Mouse (Mus musculus): ENCODE data around the gene Agt. TPM values are rescaled to one million over a fixed set of nuclear protein-coding genes. Genes with fewer than 3 reads are reported as not detected.

Gene Agt
- polyA plus RNA-seq (2015; fragmentation: Nextera tagmentation; extraction: Ambion mirVana), result 183 and 228 TPM in 2 replicates

DNA sequence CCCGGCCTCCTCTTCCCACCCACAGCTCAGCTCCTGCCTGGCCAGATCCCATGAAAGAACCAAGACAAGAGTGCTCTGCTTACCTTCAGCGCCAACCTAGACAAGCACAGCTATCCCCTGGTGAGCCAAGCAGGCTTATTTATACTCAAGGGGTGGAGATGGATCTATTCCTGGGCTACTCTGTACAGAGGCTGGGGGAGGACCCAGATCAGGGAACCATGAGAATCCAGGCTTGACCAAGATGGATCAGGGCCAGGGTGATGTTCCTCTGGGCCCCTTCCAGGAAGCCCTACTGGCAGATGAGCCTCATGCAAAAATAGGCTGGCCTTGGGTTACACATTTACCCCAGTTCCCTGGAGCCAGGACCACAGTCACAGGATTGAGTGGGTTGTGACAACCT is at the start of gene Agt:
Gene Agt, minus strand, starts transcription at position 114 of the 400 bp plus-strand sequence.
- ATAC-seq (ENCODE audit: insufficient read depth), result peak; percentile 66
- H3K9ac ChIP-seq, result peak within 1 kb of the TSS; percentile 15; the same call in 1 of the 2 replicates
- 57% methylated on average over 2 of the region's 2 CpGs for WGBS (ENCODE audit: insufficient replicate concordance)

DNA sequence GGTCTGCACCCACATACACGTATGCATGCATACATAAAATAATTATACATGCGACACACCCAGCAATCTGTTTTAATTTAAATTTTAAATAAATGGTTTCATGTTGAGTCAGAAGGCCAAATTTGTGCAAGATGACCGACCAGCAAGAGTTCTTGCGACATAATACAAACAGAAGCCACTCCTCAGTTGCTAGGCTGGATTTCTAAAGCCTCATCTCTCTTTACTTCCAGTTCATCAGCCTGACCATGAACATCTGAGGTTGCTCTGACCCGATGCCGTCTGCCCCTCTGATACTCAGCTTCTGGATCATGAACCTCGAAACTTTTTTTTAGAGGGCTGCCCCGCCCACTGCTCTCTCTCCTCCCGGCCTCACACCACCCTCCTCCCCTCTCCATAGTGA is 48.7 kb upstream of the Agt start:
- no peak for ATAC-seq (ENCODE audit: insufficient read depth)
- no peak overlapping the region for H3K27ac ChIP-seq (replicated peaks)
- no peak overlapping the region for H3K4me2 ChIP-seq
- H3K27me3 ChIP-seq, result peaks cover 9% of the 10 kb centered on the region; the same call in 1 of the 2 replicates
- H3K4me3 ChIP-seq (replicated peaks), result no peak overlapping the region
- H3K36me3 ChIP-seq (replicated peaks), result no peaks in the 10 kb centered on the region
- H3K9ac ChIP-seq, result no peak overlapping the region
- 45% methylated on average over 9 of the region's 9 CpGs for WGBS (ENCODE audit: insufficient replicate concordance)
- no peaks in the 10 kb centered on the region for H3K9me3 ChIP-seq (replicated peaks)
- 0 out of 2 replicates have a peak, but pooled peaks cover 10% of the 10 kb centered on the region for H3K4me1 ChIP-seq (replicated peaks)

More for the DNA sequence above, at the start of gene Agt:
- H3K4me2 ChIP-seq, result peak within 1 kb of the TSS; percentile 44
- H3K4me3 ChIP-seq (replicated peaks), result peak within 1 kb of the TSS; percentile 44
- H3K27me3 ChIP-seq, result no peaks in the 10 kb centered on the region
- H3K36me3 ChIP-seq (replicated peaks), result no peaks in the 10 kb centered on the region
- H3K27ac ChIP-seq (replicated peaks), result peak within 1 kb of the TSS; percentile 78
- H3K4me1 ChIP-seq (replicated peaks), result peaks cover 22% of the 10 kb centered on the region
- no peaks in the 10 kb centered on the region for H3K9me3 ChIP-seq (replicated peaks)

DNA sequence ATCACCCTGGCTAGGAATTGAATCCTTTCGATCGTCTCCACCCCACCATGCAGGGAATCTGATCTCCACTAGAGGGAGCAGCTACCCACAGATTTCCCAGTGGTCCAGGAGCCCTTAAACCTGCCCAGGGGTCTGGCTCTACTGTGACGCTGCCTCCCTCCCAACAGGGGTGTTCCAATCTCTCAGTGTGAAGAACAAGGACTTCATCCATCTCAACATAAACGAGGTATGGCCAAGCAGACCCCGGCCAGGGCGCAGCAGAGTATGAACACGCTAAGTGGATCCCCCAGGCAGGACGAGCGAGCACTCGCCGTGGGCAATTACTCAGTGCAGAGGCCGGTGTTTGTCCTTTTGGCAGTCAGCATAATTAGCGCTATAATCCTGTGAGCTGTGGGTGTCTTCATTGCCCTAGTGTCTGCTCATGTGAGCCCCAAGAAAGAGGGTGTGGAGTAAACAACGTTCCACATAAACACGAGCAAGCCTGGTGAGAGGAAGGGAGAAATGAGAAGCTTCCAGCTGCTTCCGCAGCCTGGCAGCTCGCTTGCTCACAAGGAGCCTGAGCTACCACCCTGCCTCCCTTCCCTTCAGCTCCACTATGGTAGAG is 47.9 kb upstream of the Agt start:
- Histone ChIP-seq H3K4me3 (replicated peaks) (peak overlapping the region; percentile 26), H3K27me3 (peaks cover 9% of the 10 kb centered on the region; the same call in 1 of the 2 replicates), H3K27ac (replicated peaks) (no peak overlapping the region), H3K4me1 (replicated peaks) (0 out of 2 replicates have a peak, but pooled peaks cover 10% of the 10 kb centered on the region), H3K36me3 (replicated peaks) (no peaks in the 10 kb centered on the region), H3K9ac (no peak overlapping the region), H3K4me2 (peak overlapping the region; percentile 53), H3K9me3 (replicated peaks) (no peaks in the 10 kb centered on the region)
- 9% methylated on average over 17 of the region's 17 CpGs for WGBS (ENCODE audit: insufficient replicate concordance)
- peak; percentile 37; the same call in 1 of the 2 replicates for ATAC-seq (ENCODE audit: insufficient read depth)

DNA sequence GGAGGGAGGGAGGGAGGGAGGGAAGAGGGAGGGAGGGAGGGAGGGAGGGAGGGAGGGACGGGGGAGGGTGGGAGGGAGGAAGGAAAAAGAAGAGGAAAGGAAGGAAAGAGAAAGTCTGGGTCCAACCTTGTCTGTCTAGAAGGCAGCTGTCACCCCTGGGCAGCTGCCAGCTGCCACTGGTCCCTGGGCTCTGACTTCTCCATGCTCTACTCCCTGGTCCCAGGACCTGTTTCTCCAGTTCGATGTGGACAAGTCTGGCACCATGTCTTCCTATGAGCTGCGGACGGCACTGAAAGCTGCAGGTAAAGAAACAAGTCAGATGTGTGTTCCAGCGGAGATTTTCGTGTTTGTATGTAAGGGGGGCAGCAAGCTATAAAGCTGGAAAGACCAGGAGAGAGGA is 44.8 kb upstream of the Agt start:
- Histone ChIP-seq H3K36me3 (replicated peaks) (no peaks in the 10 kb centered on the region), H3K9me3 (replicated peaks) (no peaks in the 10 kb centered on the region), H3K4me3 (replicated peaks) (no peak overlapping the region), H3K4me1 (replicated peaks) (0 out of 2 replicates have a peak, but pooled peaks cover 10% of the 10 kb centered on the region), H3K4me2 (no peak overlapping the region), H3K27me3 (peaks cover 9% of the 10 kb centered on the region; the same call in 1 of the 2 replicates), H3K27ac (replicated peaks) (no peak overlapping the region), H3K9ac (no peak overlapping the region)
- ATAC-seq (ENCODE audit: insufficient read depth), result no peak
- WGBS (ENCODE audit: insufficient replicate concordance), result 67% methylated on average over 5 of the region's 6 CpGs

DNA sequence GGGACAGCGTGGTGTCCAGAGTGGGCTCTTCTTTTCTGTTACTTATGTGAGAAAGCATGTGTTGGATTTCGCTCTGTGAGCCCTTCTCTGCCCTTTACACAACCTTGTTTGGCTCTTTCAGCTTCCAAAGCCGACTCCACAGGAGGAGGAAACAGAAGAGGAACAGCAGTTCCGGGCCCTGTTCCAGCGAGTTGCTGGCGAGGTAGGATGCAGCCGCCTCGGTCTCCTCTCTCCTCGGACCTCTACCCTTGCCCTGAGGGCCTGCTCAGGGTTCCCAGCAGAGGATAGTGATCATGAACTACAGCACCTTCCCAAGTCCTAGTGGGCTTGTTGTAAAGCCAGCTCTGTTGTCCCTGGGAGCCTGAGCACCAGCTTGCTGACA is 39.5 kb upstream of the Agt start:
- no peak overlapping the region for H3K9ac ChIP-seq
- H3K36me3 ChIP-seq (replicated peaks), result no peaks in the 10 kb centered on the region
- H3K4me1 ChIP-seq (replicated peaks), result no peaks in the 10 kb centered on the region
- 52% methylated on average over 9 of the region's 9 CpGs for WGBS (ENCODE audit: insufficient replicate concordance)
- no peaks in the 10 kb centered on the region; the same call in 1 of the 2 replicates for H3K27me3 ChIP-seq
- no peaks in the 10 kb centered on the region for H3K9me3 ChIP-seq (replicated peaks)
- no peak for ATAC-seq (ENCODE audit: insufficient read depth)
- no peak overlapping the region for H3K4me3 ChIP-seq (replicated peaks)
- no peak overlapping the region for H3K27ac ChIP-seq (replicated peaks)
- no peak overlapping the region for H3K4me2 ChIP-seq

DNA sequence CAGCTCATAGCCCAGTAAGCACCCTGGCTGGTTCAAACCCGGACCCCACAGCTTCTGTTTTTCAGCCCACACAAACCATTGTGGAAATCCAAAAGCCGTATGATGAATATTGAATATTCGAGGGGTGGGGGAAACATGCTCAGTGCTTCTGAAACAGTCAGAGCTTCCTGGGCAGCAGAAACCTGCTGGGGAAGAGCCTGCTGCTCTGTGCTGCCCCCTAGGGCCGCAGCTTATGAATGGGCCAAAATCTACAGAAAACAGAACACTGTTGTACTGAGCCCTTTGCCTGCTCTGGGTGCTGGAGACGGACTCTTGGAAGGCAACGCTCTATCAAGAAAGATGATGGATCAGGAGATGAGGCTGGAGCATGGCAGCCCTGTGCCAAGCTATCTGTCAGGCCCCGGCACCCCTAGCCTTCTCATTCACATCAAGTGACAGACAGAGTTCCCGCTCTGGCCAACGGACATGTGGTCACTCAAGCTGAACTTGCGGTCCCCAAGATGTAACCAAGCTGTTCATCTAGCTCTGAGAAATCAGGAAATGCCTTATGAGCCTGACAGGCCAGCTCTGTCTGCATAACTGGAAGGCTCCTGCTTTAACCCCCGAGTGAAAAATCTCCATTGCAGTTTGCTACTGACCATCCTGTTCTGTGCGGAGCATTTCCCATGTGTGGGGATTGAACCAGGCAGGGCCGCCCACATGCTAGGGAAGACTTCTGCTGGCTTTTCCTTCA is 38.9 kb upstream of the Agt start:
- Histone ChIP-seq H3K9ac (no peak overlapping the region), H3K4me2 (no peak overlapping the region), H3K4me1 (replicated peaks) (no peaks in the 10 kb centered on the region), H3K27ac (replicated peaks) (no peak overlapping the region), H3K4me3 (replicated peaks) (no peak overlapping the region), H3K9me3 (replicated peaks) (no peaks in the 10 kb centered on the region), H3K27me3 (no peaks in the 10 kb centered on the region; the same call in 1 of the 2 replicates), H3K36me3 (replicated peaks) (no peaks in the 10 kb centered on the region)
- WGBS (ENCODE audit: insufficient replicate concordance), result 55% methylated on average over 13 of the region's 13 CpGs
- ATAC-seq (ENCODE audit: insufficient read depth), result no peak

DNA sequence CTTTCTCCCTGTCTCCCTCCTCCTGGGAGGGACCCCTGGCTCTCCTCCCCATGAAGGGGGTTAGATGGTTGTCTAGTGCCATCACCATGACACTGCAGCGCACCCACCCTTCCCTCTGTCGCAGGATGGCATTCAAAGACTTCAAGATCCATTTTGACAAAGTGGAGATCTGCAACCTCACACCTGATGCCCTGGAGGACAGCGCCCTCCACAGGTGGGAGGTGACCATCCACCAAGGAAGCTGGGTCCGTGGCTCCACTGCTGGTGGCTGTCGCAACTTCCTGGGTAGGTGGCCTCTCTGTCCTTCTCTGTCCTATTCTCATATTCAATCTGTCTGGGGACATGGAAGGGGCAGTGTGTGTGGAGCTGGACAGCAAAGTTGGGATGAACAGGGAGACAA is 34.6 kb upstream of the Agt start:
- no peak for ATAC-seq (ENCODE audit: insufficient read depth)
- 52% methylated on average over 5 of the region's 5 CpGs for WGBS (ENCODE audit: insufficient replicate concordance)
- H3K4me1 ChIP-seq (replicated peaks), result no peaks in the 10 kb centered on the region

DNA sequence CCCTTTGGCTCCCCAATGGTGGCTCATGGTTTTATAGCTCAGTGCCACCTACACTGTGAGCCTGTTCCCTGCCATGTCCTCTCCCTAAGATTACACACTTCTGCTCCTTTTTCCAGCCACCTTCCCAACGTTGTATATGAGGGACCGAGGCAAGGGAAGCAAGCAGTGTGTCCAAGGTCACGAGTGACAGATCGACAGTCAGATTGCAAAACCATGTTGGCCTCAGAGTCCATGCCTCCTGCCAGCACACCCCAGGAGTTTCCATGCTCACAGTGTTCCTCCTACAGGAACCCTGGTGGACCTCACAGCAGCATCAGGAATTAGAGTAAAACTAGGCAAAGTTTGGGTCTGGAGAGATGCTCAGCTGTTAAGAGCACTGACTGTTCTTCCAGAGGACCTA is 19.9 kb upstream of the Agt start:
- WGBS (ENCODE audit: insufficient replicate concordance), result 42% methylated on average over 4 of the region's 4 CpGs
- no peaks in the 10 kb centered on the region for H3K36me3 ChIP-seq (replicated peaks)
- no peak overlapping the region for H3K4me2 ChIP-seq
- no peak overlapping the region for H3K9ac ChIP-seq
- peak; percentile 29; the same call in 1 of the 2 replicates for ATAC-seq (ENCODE audit: insufficient read depth)
- H3K4me1 ChIP-seq (replicated peaks), result peaks cover 8% of the 10 kb centered on the region; the same call in 1 of the 2 replicates
- H3K27ac ChIP-seq (replicated peaks), result no peak overlapping the region
- no peak overlapping the region for H3K4me3 ChIP-seq (replicated peaks)
- no peaks in the 10 kb centered on the region for H3K27me3 ChIP-seq
- no peaks in the 10 kb centered on the region for H3K9me3 ChIP-seq (replicated peaks)

More for the DNA sequence above, 34.6 kb upstream of the Agt start:
- Histone ChIP-seq H3K27me3 (no peaks in the 10 kb centered on the region; the same call in 1 of the 2 replicates), H3K9me3 (replicated peaks) (no peaks in the 10 kb centered on the region), H3K4me2 (no peak overlapping the region), H3K36me3 (replicated peaks) (no peaks in the 10 kb centered on the region), H3K9ac (no peak overlapping the region), H3K4me3 (replicated peaks) (no peak overlapping the region), H3K27ac (replicated peaks) (no peak overlapping the region)

DNA sequence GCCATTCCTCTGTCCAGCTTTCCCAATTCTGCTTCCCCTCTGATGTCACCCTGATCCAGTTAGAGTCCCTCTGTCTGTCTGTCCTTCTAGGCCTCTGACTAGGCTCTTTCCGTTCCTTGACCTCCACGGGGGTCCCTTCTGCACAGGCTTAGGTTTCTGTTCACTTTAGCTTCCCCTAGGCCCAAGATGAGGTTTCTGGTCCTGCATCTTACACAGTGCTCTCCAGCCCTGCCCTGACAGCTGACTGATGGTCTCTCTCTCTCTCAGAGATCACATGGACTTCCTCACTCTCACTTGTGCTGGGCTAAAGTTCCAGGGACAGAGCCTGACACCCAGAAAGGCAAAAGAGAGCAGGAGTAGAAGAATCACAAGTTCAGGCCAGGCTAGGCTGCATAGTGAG is 17.1 kb upstream of the Agt start:
- ATAC-seq (ENCODE audit: insufficient read depth), result no peak
- Histone ChIP-seq H3K4me3 (replicated peaks) (no peak overlapping the region), H3K9ac (no peak overlapping the region), H3K36me3 (replicated peaks) (no peaks in the 10 kb centered on the region), H3K27ac (replicated peaks) (no peak overlapping the region), H3K27me3 (no peaks in the 10 kb centered on the region), H3K4me2 (no peak overlapping the region), H3K9me3 (replicated peaks) (no peaks in the 10 kb centered on the region), H3K4me1 (replicated peaks) (peaks cover 8% of the 10 kb centered on the region; the same call in 1 of the 2 replicates)
- 59% methylated on average over 2 of the region's 2 CpGs for WGBS (ENCODE audit: insufficient replicate concordance)

DNA sequence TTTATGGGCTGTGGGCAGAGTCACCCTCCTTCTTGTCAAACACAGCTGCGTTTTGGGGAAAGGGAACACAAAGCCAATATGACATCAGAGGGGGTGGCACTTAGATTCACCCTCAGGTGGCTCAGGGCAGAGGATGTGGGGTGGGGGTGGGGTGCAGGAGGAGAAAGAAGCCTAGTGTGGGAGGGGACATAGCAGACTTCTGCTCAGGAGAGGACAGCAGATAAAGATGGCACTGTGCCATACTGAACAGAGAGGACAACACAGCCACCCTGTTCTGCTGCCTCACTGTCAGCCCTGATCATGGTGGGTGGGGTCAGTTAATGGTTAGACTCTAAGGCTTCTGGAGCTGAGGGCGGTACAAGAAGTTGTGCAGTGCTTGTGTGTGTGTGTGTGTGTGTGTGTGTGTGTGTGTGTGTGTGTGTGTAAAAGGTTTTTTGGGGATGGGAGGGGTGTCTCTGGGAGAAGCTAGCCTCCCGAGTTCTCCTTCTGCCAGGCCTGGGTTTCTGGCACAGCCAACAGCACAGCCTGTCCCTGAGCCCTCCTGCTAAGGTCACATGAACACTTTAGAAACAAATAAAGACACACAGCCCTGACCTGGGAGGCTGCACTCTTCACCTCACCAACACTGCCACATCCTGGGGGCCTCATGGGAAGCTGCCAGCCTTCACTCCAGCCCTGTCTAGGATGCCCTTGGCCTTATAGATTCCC is 16.4 kb upstream of the Agt start:
- Histone ChIP-seq H3K4me2 (no peak overlapping the region), H3K27ac (replicated peaks) (no peak overlapping the region), H3K4me3 (replicated peaks) (no peak overlapping the region), H3K4me1 (replicated peaks) (peaks cover 8% of the 10 kb centered on the region; the same call in 1 of the 2 replicates), H3K9ac (no peak overlapping the region), H3K36me3 (replicated peaks) (no peaks in the 10 kb centered on the region), H3K9me3 (replicated peaks) (no peaks in the 10 kb centered on the region), H3K27me3 (no peaks in the 10 kb centered on the region)
- peak; percentile 44 for ATAC-seq (ENCODE audit: insufficient read depth)
- 29% methylated on average over 3 of the region's 3 CpGs for WGBS (ENCODE audit: insufficient replicate concordance)

DNA sequence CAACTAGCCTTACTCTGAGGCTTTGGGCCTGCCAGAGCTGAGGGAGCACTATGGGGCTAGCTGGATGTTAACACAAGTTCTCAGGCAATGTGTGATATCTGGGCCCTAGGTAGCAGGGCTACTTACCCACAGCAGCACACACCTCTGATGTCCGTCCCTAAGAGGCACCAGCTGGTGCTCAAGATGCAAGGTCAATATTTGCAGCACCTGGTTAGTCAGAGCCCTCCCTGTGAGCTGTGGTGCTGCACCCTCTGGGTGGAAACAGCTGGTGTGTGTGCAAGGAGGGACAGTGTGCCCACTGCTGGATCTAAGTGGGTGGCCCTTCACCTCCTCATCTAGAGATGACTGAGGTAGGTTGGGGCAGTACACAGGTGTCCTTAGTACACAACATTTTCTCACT is 7.2 kb upstream of the Agt start:
- no peaks in the 10 kb centered on the region for H3K27me3 ChIP-seq
- no peak overlapping the region for H3K4me2 ChIP-seq
- H3K36me3 ChIP-seq (replicated peaks), result no peaks in the 10 kb centered on the region
- no peaks in the 10 kb centered on the region for H3K9me3 ChIP-seq (replicated peaks)
- no peak overlapping the region for H3K27ac ChIP-seq (replicated peaks)
- H3K4me1 ChIP-seq (replicated peaks), result peaks cover 12% of the 10 kb centered on the region; the same call in 1 of the 2 replicates
- H3K9ac ChIP-seq, result no peak overlapping the region
- no peak for ATAC-seq (ENCODE audit: insufficient read depth)
- no peak overlapping the region for H3K4me3 ChIP-seq (replicated peaks)
- 50% methylated on average over 1 of the region's 1 CpGs for WGBS (ENCODE audit: insufficient replicate concordance)
